Mouse (Mus musculus) liver, embryonic 11.5 days (tissue): Measurements from ENCODE around the gene E030018B13Rik. TPM values are rescaled to one million over a fixed set of nuclear protein-coding genes. Genes with fewer than 3 reads are reported as not detected.

Source experiments
- ATAC-seq: fragments of 200-750 bp; cut with Nextera tagmentation; replicated peaks from 2 replicates; pipeline ENCODE4 v1.8.0; 2017; ENCODE audit warnings: moderate number of reproducible peaks, mild to moderate bottlenecking, moderate TSS enrichment, moderate library complexity; ENCODE audit not compliant: low FRiP score
- DNase-seq: peaks from one replicate; pipeline ENCODE4 v3.0.0-alpha.2; 2017; ENCODE audit warnings: low spot score
- H3K27ac ChIP-seq: fragments of 300-500 bp; sonication (generic); 2 replicates; pipeline ENCODE4 v1.5.1; 2014; ENCODE audit warnings: mild to moderate bottlenecking, low read depth, low read length, control low read depth
- H3K27me3 ChIP-seq: fragments of 300-500 bp; sonication (generic); replicated peaks from 2 replicates; pipeline ENCODE4 v1.6.1; 2014; ENCODE audit warnings: low read length, mixed read lengths; ENCODE audit not compliant: control insufficient read depth, insufficient read depth
- H3K36me3 ChIP-seq: fragments of 300-500 bp; sonication (generic); 2 replicates; pipeline ENCODE4 v1.6.1; 2014; ENCODE audit warnings: mild to moderate bottlenecking, low read length, moderate library complexity, mixed read lengths; ENCODE audit not compliant: control insufficient read depth, insufficient read depth
- H3K4me1 ChIP-seq: fragments of 300-500 bp; sonication (generic); replicated peaks from 2 replicates; pipeline ENCODE4 v1.6.1; 2014; ENCODE audit warnings: low read length, mixed read lengths; ENCODE audit not compliant: control insufficient read depth, insufficient read depth
- H3K4me2 ChIP-seq: fragments of 300-500 bp; sonication (generic); 2 replicates; pipeline ENCODE4 v1.6.1; 2014; ENCODE audit warnings: mild to moderate bottlenecking, control low read depth, moderate library complexity
- H3K4me3 ChIP-seq: fragments of 300-500 bp; sonication (generic); 2 replicates; pipeline ENCODE4 v1.5.1; 2014; ENCODE audit warnings: low read depth, low read length, control low read depth
- H3K9ac ChIP-seq: fragments of 300-500 bp; sonication (generic); 2 replicates; pipeline ENCODE4 v1.6.1; 2014; ENCODE audit warnings: low read depth, low read length, control low read depth
- H3K9me3 ChIP-seq: fragments of 300-500 bp; sonication (generic); 2 replicates; pipeline ENCODE4 v1.6.1; 2016; ENCODE audit warnings: low read length, inconsistent platforms, mixed read lengths; ENCODE audit not compliant: control insufficient read depth
- WGBS: fragments of 180-500 bp; shearing (Covaris S2); extraction: QIAGEN DNeasy Blood & Tissue Kit; methylation state at CpG from one replicate; pipeline ENCODE4 v1.1.7; 2014; 5-methylcytosine and 5-hydroxymethylcytosine counted together
- polyA plus RNA-seq: library from polyadenylated mRNA; unstranded; fragments of >200 nt; fragmentation: Nextera tagmentation; extraction: Ambion mirVana; gene quantifications from 2 replicates; pipeline ENCODE4 v1.2.1, GENCODE M21; 2014

Gene E030018B13Rik
- polyA plus RNA-seq, 1 experiment from 2014 or later, result not detected

GRCm38 (mm10) chr7:63910225-63910624 lies 6.4 kb upstream of the E030018B13Rik start:
- WGBS, result 65% methylated on average over 5 of the region's 5 CpGs
- no peak overlapping the region for H3K27ac ChIP-seq
- H3K27me3 ChIP-seq, result no peaks in the 10 kb centered on the region
- peaks cover 73% of the 10 kb centered on the region for H3K4me1 ChIP-seq
- ATAC-seq (no peak), DNase-seq (no peak)
- H3K9ac ChIP-seq, result no peak overlapping the region
- H3K9me3 ChIP-seq, result no peaks in the 10 kb centered on the region
- no peak overlapping the region for H3K4me3 ChIP-seq
- H3K4me2 ChIP-seq, result no peak overlapping the region
- no peaks in the 10 kb centered on the region for H3K36me3 ChIP-seq

DNA sequence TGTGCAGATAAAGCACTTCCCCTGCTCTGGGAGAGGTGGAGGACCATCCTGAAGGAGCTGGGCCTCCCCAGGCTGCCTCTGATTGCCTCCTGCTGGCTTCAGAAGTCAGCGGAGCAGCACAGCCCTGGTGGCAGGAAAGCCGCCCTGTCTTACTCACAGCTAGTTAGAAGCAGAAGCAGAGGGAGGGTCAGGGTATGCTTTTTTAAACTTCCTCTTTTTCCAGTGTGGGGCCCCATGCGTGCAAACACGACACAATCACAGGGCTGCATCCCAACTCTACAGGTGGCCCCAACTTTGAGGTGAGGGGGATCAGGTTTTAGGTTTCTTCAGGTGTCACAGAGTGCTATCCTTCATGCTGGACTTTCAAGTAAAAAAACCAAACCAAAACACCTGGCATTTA lies 5.7 kb upstream of the E030018B13Rik start:
- Histone ChIP-seq H3K9ac (no peak overlapping the region), H3K4me2 (no peak overlapping the region; the same call in 1 of the 2 replicates), H3K4me3 (no peak overlapping the region), H3K36me3 (no peaks in the 10 kb centered on the region), H3K27me3 (no peaks in the 10 kb centered on the region), H3K9me3 (no peaks in the 10 kb centered on the region), H3K27ac (0 out of 2 replicates have a peak overlapping the region, but pooled peaks have one; percentile 10), H3K4me1 (peaks cover 66% of the 10 kb centered on the region)
- ATAC-seq (no peak; the same call in 1 of the 2 replicates), DNase-seq (no peak)
- WGBS, result 23% methylated on average over 4 of the region's 4 CpGs

- Histone ChIP-seq H3K27ac (0 out of 2 replicates have a peak overlapping the region, but pooled peaks have one; percentile 10), H3K4me2 (peak overlapping the region; percentile 10; the same call in 1 of the 2 replicates), H3K36me3 (no peaks in the 10 kb centered on the region), H3K9me3 (no peaks in the 10 kb centered on the region), H3K4me1 (peaks cover 60% of the 10 kb centered on the region), H3K9ac (no peak overlapping the region), H3K4me3 (no peak overlapping the region), H3K27me3 (no peaks in the 10 kb centered on the region)
- DNase-seq, result no peak
- WGBS, result 42% methylated on average over 8 of the region's 8 CpGs
- peak; percentile 8 for ATAC-seq
Observed at GRCm38 (mm10) chr7:63911383-63912233, 5.0 kb upstream of the E030018B13Rik start.

DNA sequence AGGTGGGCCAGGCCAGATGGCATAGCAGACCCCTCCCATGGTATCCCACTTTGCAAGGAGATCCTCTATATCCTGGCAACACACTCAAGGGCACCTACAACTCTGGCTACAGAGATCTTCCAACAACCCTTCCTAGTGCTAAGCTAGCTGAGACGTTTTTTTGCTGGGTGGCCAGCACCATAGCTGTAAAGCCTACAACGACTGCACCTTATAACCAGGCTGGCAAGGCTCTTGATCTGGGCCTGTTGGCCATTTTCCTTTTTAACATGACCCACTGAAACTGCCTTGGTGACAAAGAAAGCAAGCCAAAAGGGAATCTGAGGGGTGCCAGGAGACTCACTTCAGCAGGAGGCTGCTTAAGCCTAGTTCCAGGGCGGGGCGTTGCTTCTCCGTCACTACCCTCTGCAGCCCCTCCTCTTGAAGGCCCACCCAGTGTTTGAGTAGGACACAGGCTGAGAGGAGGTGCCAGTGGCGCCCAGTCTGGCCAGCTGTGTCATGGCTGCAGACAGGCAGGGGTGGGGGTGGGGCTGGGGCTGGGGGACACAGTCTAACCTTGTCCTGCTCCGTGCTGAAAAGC lies 4.3 kb upstream of the E030018B13Rik start:
- 25% methylated on average over 7 of the region's 7 CpGs for WGBS
- ATAC-seq (peak; percentile 56), DNase-seq (no peak)
- no peaks in the 10 kb centered on the region for H3K36me3 ChIP-seq
- no peaks in the 10 kb centered on the region for H3K9me3 ChIP-seq
- H3K4me1 ChIP-seq, result peaks cover 60% of the 10 kb centered on the region
- H3K4me2 ChIP-seq, result no peak overlapping the region
- H3K27me3 ChIP-seq, result no peaks in the 10 kb centered on the region
- no peak overlapping the region for H3K27ac ChIP-seq
- H3K9ac ChIP-seq, result no peak overlapping the region
- no peak overlapping the region for H3K4me3 ChIP-seq

DNA sequence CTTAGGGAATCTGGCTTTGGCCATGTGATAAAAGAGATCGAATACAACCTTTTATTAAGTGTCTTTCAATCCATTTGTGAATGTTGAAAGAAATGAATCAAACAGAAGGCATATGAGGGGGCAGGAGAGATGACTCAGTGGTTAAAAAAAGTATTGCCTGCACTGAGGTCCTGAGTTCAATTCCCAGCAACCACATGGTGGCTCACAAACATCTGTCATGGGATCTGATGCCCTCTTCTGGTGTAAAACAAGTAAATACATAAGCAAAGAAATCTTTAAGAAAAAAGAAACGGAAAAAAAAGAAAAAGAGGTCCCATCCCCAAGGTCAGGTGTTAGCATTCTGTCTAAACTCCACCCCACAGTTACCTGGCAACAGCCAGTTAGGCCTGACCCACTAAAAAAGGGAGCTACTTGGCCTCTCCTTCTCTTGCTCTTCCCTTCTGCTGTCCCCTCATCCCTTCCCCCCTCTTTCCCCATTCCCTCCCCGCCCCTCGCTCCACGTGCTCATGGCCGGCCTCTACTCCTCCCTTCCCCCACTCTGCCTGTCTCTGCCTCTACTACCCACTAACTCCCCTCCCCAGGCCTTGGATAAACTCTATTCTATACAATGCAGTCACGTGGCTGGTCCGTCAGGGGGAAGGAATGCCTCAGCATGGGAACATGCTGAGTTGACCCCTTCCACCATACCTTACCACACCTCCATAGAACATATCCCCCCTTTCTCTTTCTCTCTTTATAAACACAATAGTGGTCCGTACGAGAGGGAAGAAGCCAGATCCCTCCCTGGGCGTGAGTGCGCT lies 3.5 kb upstream of the E030018B13Rik start:
- Histone ChIP-seq H3K9ac (no peak overlapping the region), H3K4me3 (no peak overlapping the region), H3K4me2 (no peak overlapping the region; the same call in 1 of the 2 replicates), H3K36me3 (no peaks in the 10 kb centered on the region), H3K27ac (no peak overlapping the region), H3K4me1 (peaks cover 56% of the 10 kb centered on the region), H3K9me3 (no peaks in the 10 kb centered on the region), H3K27me3 (no peaks in the 10 kb centered on the region)
- 58% methylated on average over 12 of the region's 12 CpGs for WGBS
- ATAC-seq (no peak), DNase-seq (no peak)

- Histone ChIP-seq H3K9ac (no peak overlapping the region), H3K4me3 (no peak overlapping the region), H3K27ac (peak overlapping the region; percentile 25; the same call in 1 of the 2 replicates), H3K27me3 (no peaks in the 10 kb centered on the region), H3K36me3 (no peaks in the 10 kb centered on the region), H3K4me2 (no peak overlapping the region; the same call in 1 of the 2 replicates), H3K9me3 (no peaks in the 10 kb centered on the region), H3K4me1 (peaks cover 48% of the 10 kb centered on the region)
- 56% methylated on average over 10 of the region's 10 CpGs for WGBS
- ATAC-seq (no peak), DNase-seq (no peak)
Observed at GRCm38 (mm10) chr7:63913724-63914692, 2.6 kb upstream of the E030018B13Rik start.

GRCm38 (mm10) chr7:63914891-63915290 lies 1.8 kb upstream of the E030018B13Rik start:
- Histone ChIP-seq H3K4me2 (no peak overlapping the region), H3K9me3 (no peaks in the 10 kb centered on the region), H3K36me3 (no peaks in the 10 kb centered on the region), H3K27me3 (no peaks in the 10 kb centered on the region), H3K4me3 (no peak overlapping the region), H3K4me1 (peaks cover 51% of the 10 kb centered on the region), H3K27ac (no peak overlapping the region), H3K9ac (no peak overlapping the region)
- 91% methylated on average over 2 of the region's 2 CpGs for WGBS
- no peak for DNase-seq
- no peak for ATAC-seq

DNA sequence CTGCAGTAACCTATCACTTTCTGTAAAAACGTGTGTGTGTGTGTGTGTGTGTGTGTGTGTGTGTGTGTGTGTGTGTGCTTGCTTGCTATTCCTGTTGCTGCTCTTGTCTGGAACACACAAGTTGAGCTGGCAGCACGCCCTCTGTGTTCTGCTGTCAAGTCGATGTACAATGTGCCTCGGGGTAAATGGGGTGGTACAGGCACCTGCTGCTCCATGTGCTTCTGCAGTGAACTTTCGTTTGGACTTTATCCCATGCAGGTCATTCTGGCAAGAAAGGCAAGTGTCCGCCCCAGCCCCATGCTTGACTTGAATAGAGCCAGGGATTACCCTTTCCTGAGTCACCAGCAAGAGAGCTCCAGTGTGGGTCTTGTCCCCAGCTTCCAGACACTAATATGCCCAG lies 1.0 kb downstream of the E030018B13Rik start:
- Histone ChIP-seq H3K9ac (no peak overlapping the region), H3K4me3 (no peak overlapping the region), H3K4me2 (no peak overlapping the region), H3K27me3 (no peaks in the 10 kb centered on the region), H3K9me3 (no peaks in the 10 kb centered on the region), H3K36me3 (no peaks in the 10 kb centered on the region), H3K27ac (no peak overlapping the region), H3K4me1 (peaks cover 33% of the 10 kb centered on the region)
- ATAC-seq, result no peak
- 82% methylated on average over 6 of the region's 6 CpGs for WGBS
- no peak for DNase-seq
